Mouse (Mus musculus) adrenal gland, adult 18-20 months (tissue): ENCODE results near the gene Comp. TPM values are rescaled to one million over a fixed set of nuclear protein-coding genes. Genes with fewer than 3 reads are reported as not detected.

Experiments used
- total RNA-seq, 2 experiments: library from RNA; stranded (reverse); gene quantifications; 1 replicate in 1 of 2; 2 replicates in 1 of 2; pipeline ENCODE4 v1.2.3; 2021

Comp gene
- total RNA-seq, 2 experiments from 2014 or later, result 0.35 TPM; not detected in 1

Other genes starting within 250 kb of the Comp start
- gene Nr2c2ap, start 242.2 kb upstream of the Comp start, total RNA-seq, result 10 to 100 TPM; 19.0 to 24.0 TPM
- 10 to 100 TPM; 13.0 to 17.4 TPM for gene Rfxank, start 234.4 kb upstream of the Comp start, total RNA-seq
- 10 to 100 TPM; 54.8 to 59.2 TPM for gene Borcs8, start 234.1 kb upstream of the Comp start, total RNA-seq
- gene Mef2b, start 233.8 kb upstream of the Comp start, total RNA-seq, result under 1 TPM; 0.48 to 0.99 TPM
- 10 to 100 TPM; 68.0 to 84.2 TPM for gene Tmem161a, start 201.2 kb upstream of the Comp start, total RNA-seq
- gene Slc25a42, start 161.3 kb upstream of the Comp start, total RNA-seq, result 10 to 100 TPM; 34.0 to 41.4 TPM
- 10 to 100 TPM; 31.4 to 33.7 TPM for gene Sugp2, start 139.3 kb upstream of the Comp start, total RNA-seq
- 10 to 100 TPM; 10.9 to 13.6 TPM for gene Armc6, start 139.1 kb upstream of the Comp start, total RNA-seq
- gene Homer3, start 90.7 kb upstream of the Comp start, total RNA-seq, result 10 to 100 TPM; 18.5 to 19.8 TPM
- 10 to 100 TPM; 63.9 to 70.5 TPM for gene Ddx49, start 71.1 kb upstream of the Comp start, total RNA-seq
- 100 to 1,000 TPM; 185 to 205 TPM for gene Cope, start 71.0 kb upstream of the Comp start, total RNA-seq
- gene Cers1, start 57.8 kb upstream of the Comp start, total RNA-seq, result 1 to 10 TPM; 2.0 to 2.5 TPM
- not detected for gene Gdf1, start 43.7 kb upstream of the Comp start, total RNA-seq
- gene Upf1, start 20.3 kb upstream of the Comp start, total RNA-seq, result 10 to 100 TPM; 64.0 to 70.2 TPM
- 10 to 100 TPM; 19.3 to 22.3 TPM for gene Crtc1, start 66.0 kb downstream of the Comp start, total RNA-seq
- gene Klhl26, start 103.4 kb downstream of the Comp start, total RNA-seq, result 10 to 100 TPM; 26.0 to 27.0 TPM
- 10 to 100 TPM; 20.4 to 26.4 TPM for gene Tmem59l, start 113.8 kb downstream of the Comp start, total RNA-seq
- gene Crlf1, start 119.6 kb downstream of the Comp start, total RNA-seq, result 1 to 10 TPM in 1 of 2 experiments, under 1 TPM in 1; 0.74 to 1.6 TPM
- gene Rex1bd, start 133.2 kb downstream of the Comp start, total RNA-seq, result 100 to 1,000 TPM; 155 to 174 TPM
- gene Uba52, start 137.2 kb downstream of the Comp start, total RNA-seq, result 1,000 to 10,000 TPM; 1,449 to 1,570 TPM
- 100 to 1,000 TPM; 257 to 332 TPM for gene Fkbp8, start 154.2 kb downstream of the Comp start, total RNA-seq
- gene Kxd1, start 154.4 kb downstream of the Comp start, total RNA-seq, result 10 to 100 TPM; 68.1 to 76.3 TPM
- gene Ell, start 165.9 kb downstream of the Comp start, total RNA-seq, result 10 to 100 TPM; 23.1 to 26.6 TPM
- gene Isyna1, start 220.8 kb downstream of the Comp start, total RNA-seq, result 100 to 1,000 TPM; 115 to 165 TPM
- 10 to 100 TPM; 78.5 to 86.9 TPM for gene Ssbp4, start 235.3 kb downstream of the Comp start, total RNA-seq
- gene Lrrc25, start 242.6 kb downstream of the Comp start, total RNA-seq, result 1 to 10 TPM; 1.4 to 3.0 TPM